Mouse (Mus musculus) mesoderm, embryonic 11.5 days (tissue): ENCODE measurements around the gene Cpt1b.
A peak's percentile ranks its signal among the peaks of the same experiment; 100 is the strongest.
"Not testable (repeated sequence)": the region's sequence is repeated elsewhere in the genome, so short reads cannot be mapped to it uniquely, and the experiment has no call there.

ENCODE experiments used
- DNase-seq: peaks from one replicate; pipeline ENCODE4 v3.0.0-alpha.2; 2012; ENCODE audit warnings: low read depth, low spot score

Cpt1b gene

DNA sequence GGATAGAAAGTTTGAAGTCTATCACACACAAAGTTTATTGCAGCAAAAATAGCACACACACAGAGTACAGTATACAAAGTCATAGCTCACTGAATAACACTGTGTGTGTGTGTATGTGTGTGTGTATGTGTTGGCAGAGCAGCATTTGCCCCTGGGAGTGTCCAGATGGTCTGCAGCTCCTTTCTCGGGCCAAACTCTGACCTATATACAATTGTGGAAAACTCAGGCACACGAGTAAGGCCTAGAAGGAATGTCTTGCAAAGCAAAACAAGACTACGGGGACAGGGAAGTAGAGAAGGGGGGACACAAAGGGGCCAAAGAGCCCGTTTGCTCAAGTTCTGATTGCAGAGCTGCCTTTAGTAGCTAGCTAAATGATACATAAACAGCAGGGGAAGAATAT lies 7.3 kb upstream of the Cpt1b start:
- DNase-seq, result no peak

DNA sequence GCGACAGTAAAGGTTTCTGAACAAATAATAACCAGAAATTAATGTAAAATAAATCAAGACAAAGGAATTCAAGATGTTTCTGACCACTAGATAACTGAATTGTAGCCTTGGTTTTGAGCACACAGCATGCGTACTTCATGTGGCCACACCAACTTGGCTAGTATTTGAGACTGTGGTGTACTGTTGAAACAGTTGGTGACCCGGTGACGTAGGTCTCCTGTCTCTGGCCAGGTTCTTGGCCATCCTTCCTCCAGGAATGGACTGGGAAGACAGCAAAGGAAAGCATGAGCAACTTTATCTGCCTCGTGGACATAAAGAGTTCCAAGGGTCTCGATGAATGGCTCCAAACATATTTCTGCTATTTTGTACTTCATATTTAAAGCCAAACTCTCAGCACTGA lies 6.1 kb upstream of the Cpt1b start:
- no peak for DNase-seq

DNA sequence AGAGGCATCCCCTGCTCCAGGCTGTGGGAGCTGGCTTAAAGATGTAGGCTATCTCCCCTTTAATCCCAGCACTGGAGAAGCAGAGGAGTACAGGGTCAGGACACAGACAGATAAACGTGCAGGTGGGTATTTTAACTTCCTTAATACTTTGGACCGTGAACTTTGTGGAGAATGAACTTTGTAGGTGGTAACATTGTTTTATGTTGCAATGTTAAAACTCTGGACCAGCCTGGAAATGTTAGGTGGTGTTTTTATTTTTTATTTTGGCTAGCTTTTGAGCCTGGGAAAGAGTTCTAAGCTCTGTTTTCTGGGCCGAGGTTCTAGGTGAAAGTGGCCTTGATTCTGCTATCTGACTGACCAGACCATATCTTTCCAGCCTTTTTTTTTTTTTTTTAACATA lies 5.6 kb upstream of the Cpt1b start:
- no peak for DNase-seq

DNA sequence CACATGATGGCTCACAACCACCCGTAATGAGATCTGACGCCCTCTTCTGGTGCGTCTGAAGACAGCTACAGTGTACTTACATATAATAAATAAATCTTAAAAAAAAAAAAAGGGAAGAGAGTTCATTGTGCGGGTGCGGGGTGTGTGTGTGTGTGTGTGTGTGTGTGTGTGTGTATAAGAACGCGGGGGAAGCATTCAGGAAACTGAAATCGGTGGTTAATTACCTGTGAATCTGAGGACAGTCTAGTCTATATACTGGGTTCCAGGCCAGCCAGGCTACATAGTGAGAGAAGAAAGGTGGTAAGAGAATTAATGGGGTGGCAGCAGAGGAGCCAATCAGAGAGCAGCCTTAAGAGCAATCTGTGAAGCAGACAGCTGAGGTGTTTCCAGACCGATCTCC lies 5.1 kb upstream of the Cpt1b start:
- DNase-seq, result not testable (repeated sequence)

DNA sequence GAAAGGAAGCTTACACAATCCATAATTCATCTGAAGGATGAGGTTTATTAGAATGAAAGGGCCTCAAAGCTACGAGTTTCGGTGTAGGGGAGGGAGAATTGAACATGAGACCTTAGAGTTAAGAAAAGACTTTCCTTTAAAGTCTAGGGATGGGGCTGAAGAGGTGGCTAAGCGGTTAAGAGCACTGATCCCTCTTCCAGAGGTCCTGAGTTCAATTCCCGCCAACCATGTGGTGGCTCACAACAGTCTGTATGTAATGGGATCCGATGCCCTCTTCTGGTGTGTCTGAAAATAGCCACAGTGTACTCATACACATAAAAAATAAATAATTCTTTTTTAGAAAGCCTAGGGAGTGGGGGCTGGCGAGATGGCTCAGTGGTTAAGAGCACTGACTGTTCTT lies 4.7 kb upstream of the Cpt1b start:
- peak; percentile 5 for DNase-seq

DNA sequence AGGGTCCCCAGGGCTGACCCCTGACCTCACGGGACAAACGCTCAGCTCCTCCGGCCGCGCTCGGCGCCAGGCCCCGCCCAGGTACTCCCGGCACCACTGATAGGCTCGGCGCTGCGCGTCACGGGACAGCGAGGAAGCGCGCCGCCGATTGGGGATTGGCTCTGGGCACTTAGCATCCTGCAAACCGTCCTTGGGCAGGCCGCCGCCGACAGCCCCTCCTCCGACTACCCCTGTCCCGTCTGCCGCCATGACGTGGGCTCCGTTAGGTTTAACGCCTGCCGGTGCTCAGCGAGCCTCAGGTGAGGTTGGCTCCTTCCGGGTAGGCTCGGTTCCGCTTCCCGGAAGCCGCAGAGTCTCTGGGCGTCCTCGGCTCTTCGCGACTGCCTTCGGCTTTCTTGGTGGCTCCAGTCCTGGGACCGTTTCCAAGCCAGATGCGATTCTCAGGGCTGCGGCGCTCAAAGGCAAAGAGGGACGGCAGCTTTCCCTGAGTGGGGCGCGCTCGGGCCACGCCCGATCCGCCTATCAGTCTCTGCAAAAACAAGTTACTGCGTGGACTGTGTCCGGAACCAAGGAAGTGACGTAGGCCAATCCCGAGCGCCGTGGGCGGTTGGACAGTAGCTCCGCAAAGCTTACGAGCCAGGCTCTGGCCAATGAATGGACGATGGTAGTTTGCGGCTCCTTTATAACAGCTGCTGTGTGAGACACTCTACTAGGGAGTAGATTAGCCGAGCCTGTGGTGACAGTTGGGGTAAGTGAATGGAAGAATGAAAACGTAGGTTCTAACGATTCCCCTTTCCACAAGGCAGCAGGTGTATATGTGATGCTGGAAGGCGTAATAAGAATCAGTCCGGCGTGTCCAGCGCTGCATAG lies 3.9 kb upstream of the Cpt1b start, which contains the start of the genes C730034F03Rik, Gm44502 and Chkb:
C730034F03Rik (plus strand) TSS at position 238 of the 870 bp plus-strand sequence.
Gm44502 (minus strand) TSS at position 345 of the 870 bp plus-strand sequence.
Chkb (minus strand) TSS at position 557 of the 870 bp plus-strand sequence.
- peak; percentile 93 for DNase-seq

DNA sequence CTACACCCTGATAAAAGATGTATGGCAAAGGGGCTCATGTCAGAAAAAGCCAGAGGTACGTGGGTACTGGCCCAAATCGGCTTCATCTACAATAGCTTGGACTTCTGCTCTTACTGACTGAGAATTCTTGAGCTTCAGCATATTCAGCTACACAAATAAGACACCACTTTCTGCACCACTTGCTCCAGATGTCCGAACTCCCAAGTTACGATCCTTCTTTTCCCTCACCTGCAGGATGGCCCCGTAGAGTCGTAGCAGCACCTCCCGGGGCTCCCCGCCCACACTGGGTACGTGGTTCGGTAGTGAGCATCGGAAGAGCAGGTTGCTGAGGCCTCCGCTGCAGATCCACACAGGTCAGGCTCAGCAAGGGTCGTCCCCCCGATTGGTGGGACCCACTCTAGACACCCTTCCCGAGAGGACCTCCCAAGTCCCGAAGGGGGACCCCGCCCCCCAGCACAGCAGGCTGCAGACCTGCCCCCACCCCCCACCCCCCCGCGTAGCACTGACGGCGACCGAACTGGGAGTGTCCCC lies 3.2 kb upstream of the Cpt1b start:
- DNase-seq, result no peak

DNA sequence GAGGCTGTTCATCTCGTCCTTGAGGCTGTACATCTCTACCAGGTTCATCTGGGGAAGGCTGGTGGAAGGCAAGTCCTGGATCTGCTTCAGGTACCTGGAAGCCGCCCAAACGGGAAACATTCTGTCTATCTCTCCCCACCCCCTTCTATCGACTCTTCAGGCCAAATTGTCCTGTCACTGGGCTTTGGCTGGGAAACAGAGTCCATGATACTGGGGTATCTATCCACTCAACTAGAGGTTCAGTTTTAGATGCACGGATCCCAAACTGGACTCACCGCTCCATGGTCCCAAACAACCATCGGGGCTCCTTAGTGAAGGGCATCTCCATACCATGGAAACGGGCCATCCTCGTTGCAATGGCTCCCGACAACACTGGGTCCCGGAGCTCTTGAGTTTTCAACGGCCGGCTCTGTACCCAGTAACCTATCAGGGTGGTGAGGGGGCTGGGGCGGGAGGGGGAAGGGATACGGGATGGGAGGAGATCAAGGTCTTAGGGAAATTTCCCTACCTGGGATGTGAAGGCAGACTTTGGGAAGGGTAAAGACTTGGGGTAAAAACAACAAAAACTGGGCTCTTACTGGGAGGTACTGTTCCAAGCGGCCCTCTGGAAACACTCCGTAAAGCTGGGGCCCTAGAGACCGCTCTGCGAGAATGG lies 2.6 kb upstream of the Cpt1b start:
- no peak for DNase-seq

DNA sequence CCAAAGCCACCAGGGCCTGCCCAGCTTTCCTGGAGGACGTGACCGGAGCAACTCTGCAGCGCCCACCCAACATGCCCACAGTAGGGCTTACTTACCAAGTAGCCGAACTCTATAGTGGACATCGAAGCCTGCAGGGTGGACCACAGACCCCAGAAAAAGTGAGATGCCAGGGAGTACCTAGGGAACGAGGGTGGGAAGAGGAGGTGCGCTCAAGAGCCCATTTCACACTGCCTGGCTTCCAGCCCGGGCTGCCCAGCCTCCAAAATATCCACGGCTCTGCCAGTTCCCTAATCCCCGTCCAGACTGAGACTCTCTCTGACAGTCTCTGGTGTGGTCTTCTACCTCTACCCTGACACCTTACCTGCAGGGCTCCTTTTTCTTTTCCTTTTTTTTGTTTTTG lies 1.1 kb upstream of the Cpt1b start:
- no peak for DNase-seq

DNA sequence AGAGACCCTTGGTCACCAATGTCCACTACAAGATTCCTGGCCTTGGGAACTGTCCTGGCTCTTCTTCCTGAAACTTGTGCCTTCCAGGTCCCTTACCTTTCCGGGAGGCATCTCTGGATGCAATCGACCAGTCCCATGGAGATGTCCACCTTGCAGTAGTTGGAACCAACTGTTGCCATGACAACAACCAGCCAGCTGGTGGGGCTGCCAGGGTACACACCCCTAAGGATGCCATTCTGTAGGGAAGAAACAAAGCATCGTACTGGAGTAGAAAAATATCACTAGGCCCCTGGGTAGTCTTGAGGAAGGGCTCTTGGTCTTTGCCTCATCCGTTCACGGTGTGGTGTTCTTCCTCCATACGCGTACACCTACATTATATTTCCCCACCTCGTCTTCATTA lies 1.0 kb downstream of the Cpt1b start:
- no peak for DNase-seq

DNA sequence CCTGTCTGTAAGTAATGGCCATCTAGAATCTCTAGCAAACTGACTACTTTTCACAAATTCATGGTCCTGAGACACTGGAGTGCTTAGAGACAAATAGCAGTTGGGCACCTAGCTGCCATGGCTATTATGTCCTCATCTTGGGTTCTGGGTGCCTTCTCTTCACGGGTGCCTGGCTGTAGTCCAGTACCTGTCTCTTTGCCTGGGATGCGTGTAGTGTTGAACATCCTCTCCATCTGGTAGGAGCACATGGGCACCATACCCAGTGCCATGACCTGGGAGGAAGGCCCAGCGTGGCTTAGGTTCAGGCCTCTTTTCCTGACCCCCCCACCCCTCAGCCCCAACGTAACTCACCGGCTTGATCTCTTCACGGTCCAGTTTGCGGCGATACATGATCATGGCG lies 3.7 kb downstream of the Cpt1b start:
- no peak for DNase-seq

DNA sequence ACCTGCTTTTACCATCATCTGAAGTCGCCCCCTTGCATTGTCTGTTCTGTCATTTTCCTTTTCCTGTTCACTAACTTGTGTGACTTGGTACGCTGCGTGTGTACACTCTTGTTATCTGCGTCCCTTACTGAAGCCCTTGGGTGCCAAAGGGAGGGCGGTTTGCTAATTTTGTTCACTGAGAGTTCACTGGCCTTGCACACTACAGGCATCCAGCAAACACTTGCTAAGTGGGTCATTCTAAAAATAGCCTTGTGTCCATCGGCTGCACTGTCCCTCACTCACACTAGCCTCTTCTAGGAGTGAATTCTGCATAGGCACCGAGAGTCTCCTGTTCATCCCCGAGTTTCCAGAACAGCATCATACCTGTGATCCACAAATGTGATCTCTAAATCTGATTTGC lies 10.4 kb downstream of the Cpt1b start:
- no peak for DNase-seq

DNA sequence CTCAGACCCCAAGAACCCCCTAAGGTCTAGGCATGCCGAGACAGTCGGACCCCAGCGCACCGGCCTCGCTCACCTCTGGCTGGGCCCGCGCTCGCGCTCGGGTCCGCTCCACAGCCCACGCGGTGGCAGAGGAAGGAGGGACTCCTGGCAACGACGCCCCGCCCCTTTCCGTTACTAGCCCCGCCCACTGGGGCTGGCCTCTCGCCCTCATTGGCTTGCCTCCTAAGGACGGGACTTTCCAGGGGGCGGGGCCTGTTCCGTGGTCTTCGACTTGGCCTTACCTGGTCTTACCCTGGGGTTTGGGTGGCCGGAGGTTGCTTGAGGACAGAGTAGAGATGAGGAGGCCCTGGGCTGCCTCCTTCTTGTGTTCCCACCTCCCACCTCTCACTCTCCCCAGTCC lies 15.5 kb downstream of the Cpt1b start, which contains the start of gene Syce3:
Syce3 (minus strand) TSS at position 386 of the 400 bp plus-strand sequence.
- no peak for DNase-seq

DNA sequence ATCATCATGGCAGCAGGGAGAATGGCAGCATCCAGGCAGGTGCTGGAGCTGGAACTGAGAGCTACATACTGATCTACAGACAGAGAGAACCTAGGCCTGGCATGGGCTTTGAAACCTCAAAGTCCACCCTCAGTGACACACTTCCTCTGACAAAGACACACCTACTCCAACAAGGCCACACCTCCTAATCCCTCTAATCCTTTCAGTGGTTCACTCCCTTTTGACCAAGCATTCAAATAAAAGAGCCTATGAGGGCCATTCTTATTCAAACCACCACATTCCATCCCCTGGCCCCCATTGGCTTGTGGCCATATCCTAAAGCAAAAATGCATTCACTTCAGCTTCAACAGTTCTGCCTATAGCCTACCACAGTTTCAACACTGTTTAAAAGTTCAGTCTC lies 19.0 kb downstream of the Cpt1b start:
- no peak for DNase-seq

DNA sequence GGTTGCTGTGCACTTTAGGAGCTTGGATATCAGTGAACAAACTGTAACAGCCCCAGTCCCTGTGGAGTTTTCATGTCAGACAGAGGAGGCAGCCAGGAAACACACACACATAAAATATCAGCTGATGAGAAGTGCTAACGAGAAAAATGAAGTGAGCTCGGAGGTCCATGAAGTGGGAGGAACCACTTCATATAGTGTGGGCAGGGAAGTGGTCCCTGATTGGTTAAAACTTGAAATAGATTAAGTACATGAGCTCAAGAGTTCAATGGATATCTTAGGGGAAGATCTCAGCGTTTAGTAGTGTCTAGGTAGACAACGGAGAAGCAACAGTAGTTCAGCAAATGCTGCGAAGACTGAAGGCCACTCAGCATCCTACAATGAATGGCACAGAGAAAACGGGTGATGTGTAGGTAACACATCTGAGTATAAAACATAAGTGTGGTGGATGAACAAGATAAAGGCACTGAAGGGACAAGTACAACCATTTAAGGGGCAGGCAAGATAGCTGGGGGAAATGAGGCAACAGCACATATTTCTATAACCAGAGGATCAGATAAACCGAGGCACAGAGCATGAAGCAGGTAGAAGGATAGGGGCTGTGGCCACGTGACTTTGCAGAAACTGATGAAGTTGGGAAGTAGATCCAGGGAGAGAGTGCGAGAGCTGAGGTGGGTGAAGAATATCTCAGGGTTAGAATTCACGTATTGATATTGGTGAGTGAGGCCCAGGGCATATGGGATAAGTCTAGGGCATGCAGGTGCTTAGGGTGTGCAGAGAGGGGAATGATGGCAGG lies 20.6 kb downstream of the Cpt1b start:
- DNase-seq, result no peak

DNA sequence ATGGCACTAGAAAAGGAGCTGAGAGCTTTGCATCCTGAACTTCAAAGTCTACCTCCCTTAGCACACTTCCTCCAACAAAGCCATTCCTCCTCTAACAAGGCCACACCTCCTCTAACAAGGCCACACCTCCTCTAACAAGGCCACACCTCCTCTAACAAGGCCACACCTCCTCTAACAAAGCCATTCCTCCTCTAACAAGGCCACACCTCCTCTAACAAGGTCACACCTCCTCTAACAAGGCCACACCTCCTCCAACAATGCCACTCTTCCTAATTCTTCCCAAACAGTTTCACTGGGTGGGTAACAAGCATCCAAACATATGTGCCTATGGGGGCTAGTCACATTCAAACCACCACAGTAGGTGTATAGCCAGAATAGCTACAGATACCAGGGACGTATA lies 23.2 kb downstream of the Cpt1b start:
- no peak for DNase-seq

DNA sequence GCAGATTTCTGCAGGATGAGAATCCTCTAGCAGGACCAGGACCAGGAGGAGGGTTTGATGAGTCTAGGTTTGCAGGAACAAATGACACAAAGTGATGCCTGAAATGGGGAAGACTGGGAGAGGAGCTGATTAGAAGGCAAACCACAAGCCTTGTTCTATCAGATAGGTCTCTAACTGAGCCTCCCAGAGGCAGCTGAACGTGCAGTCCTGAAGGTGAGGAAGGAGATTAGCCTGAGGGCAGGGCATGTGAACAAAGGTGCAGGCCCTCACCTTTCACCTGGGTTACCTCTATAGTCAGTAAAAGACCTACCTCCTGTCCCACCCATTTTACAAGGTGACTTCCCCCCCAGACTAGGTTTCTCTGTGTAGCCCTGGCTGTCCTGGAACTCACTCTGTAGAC lies 25.9 kb downstream of the Cpt1b start:
- no peak for DNase-seq

DNA sequence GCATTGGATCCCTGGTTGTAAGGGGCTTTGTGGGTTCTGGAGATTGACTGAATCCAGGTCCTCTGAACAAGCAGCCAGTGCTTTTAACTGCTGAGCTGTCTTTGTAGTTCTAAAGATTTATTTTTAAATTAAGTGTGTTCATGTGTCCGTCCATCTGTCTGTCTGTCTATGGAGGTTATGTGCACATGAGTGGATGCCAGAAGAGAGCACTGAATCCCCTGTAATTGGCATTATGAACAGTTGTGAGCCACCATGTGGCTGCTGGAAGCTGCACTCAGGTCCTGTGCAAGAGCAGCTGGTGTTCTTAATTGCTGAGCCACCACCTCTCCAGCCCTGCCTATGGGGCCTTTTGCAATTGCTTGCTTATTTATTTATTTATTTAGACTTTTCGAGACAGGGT lies 27.5 kb downstream of the Cpt1b start:
- no peak for DNase-seq

DNA sequence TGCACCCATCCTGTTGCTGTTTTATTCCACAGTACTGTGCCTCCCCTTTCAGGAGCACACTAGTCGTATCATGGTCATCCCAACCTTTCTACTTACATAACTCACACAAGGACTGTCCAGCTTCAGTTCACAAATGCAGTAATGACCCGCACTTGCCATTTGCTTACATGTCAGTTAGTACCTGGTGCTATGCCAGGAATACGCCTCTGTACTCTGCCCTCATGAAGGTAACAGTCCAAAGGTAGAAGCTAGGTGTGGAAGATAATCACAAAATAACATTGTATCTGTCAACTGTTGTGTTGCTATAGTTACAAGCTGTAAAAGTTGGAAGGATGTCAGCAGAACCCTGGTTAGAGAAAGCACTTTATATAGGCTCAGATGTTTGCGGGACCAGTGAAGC lies 28.8 kb downstream of the Cpt1b start:
- no peak for DNase-seq

DNA sequence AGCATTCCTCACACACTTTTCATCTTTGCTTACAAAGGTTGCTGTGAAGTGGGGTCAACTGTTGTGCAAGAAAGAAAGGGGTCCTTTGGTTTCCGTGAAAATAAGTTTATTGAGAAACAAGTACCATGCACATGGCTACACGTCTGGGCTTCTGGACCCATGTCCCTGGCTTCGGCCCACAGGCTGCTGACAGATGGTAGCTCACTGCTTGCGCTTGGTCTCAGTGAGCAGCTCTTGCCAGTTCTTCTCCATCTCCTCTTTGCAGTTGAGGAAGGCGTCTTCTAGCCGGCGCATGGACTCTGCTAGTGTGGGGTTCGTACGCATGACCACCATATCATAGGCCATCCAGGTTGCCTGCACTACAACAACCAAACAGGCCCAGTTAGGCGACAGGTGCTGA lies 35.6 kb downstream of the Cpt1b start:
- no peak for DNase-seq

DNA sequence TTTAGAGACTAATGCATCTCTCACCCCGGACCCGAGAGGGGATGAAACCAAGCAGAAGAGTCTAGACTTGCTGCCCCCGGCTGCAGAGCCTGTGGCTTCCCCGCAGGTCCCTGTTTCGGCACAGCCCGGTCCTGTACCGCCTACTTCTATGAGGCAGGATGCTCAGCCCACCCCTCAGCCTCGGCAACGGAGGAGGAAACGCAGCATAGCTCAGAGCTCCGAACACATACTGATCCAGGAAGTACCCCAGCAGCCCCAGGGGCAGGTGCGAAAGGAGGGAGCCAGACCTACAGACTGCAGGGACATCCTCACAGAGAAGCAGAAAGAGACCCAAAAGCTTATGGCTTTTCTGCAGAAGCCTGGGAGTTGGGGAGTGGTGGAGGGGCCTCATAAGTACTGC lies 38.5 kb downstream of the Cpt1b start:
- DNase-seq, result no peak

DNA sequence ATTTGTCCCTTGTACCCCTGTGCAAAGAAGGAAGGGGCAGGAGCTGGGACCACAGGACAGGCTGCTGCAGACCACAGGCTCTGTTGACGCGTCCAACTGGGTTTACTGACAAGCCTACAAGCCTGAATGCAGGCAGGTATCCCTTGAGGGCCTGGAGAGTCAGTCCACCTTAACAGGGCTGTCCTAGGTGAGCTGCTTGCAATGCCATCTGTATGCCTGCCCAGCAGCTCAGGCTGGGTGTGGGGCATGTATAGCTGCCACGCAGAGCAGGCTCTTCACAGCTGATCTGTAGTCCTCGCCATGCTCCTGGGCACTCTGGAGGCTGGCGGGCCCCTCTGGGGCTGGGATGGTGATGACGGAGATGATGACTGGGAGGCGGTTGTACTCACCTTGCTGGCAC lies 41.0 kb downstream of the Cpt1b start, which contains the start of gene Klhdc7b:
Klhdc7b (plus strand) TSS at position 301 of the 400 bp plus-strand sequence.
- DNase-seq, result no peak
